Mouse (Mus musculus) limb, embryonic 15.5 days (tissue): ENCODE measurements at regions not wholly inside any gene's neighbourhood (a gene's known extent, or its start where the extent isn't known, plus 50 kb on each side); places are given as distances from the start of the nearest gene placed in this dataset.

Experiments
- ATAC-seq: fragments of 200-750 bp; cut with Nextera tagmentation; 2 replicates; pipeline ENCODE4 v1.8.0; 2017; ENCODE audit warnings: low read depth, moderate TSS enrichment; ENCODE audit not compliant: insufficient number of reproducible peaks, low FRiP score, low TSS enrichment
- H3K27ac ChIP-seq: fragments of 300-500 bp; sonication (generic); 2 replicates; pipeline ENCODE4 v1.5.1; 2015; ENCODE audit warnings: moderate library complexity, mild to moderate bottlenecking, inconsistent platforms
- H3K27me3 ChIP-seq: fragments of 300-500 bp; sonication (generic); 2 replicates; pipeline ENCODE4 v1.6.1; 2015; ENCODE audit warnings: inconsistent platforms
- H3K36me3 ChIP-seq: fragments of 300-500 bp; sonication (generic); 2 replicates; pipeline ENCODE4 v1.6.1; 2015; ENCODE audit warnings: inconsistent platforms
- H3K4me1 ChIP-seq: fragments of 300-500 bp; sonication (generic); 2 replicates; pipeline ENCODE4 v1.6.1; 2015; ENCODE audit warnings: inconsistent platforms
- H3K4me2 ChIP-seq: fragments of 300-500 bp; sonication (generic); 2 replicates; pipeline ENCODE4 v1.6.1; 2015; ENCODE audit warnings: mild to moderate bottlenecking, inconsistent platforms
- H3K4me3 ChIP-seq: fragments of 300-500 bp; sonication (generic); 2 replicates; pipeline ENCODE4 v1.5.1; 2015; ENCODE audit warnings: mild to moderate bottlenecking, inconsistent platforms
- H3K9ac ChIP-seq: fragments of 300-500 bp; sonication (generic); 2 replicates; pipeline ENCODE4 v1.6.1; 2015; ENCODE audit warnings: inconsistent platforms
- H3K9me3 ChIP-seq: fragments of 300-500 bp; sonication (generic); 2 replicates; pipeline ENCODE4 v1.6.1; 2016; ENCODE audit warnings: inconsistent platforms
- WGBS: fragments of 180-500 bp; shearing (Covaris S2); methylation state at CpG from one replicate; pipeline ENCODE4 v1.1.7; 2015; 5-methylcytosine and 5-hydroxymethylcytosine counted together

- ATAC-seq, result no peak
- Histone ChIP-seq H3K4me1 (peaks cover 6% of the 10 kb centered on the region; the same call in 1 of the 2 replicates), H3K27ac (no peak overlapping the region), H3K27me3 (no peaks in the 10 kb centered on the region), H3K4me2 (no peak overlapping the region), H3K36me3 (no peaks in the 10 kb centered on the region), H3K4me3 (no peak overlapping the region), H3K9ac (no peak overlapping the region), H3K9me3 (no peaks in the 10 kb centered on the region)
- WGBS, result 67% methylated on average over 3 of the region's 3 CpGs
Observed at GRCm38 (mm10) chr1:151105251-151105650, 77.1 kb upstream of the Gm47985 start.

DNA sequence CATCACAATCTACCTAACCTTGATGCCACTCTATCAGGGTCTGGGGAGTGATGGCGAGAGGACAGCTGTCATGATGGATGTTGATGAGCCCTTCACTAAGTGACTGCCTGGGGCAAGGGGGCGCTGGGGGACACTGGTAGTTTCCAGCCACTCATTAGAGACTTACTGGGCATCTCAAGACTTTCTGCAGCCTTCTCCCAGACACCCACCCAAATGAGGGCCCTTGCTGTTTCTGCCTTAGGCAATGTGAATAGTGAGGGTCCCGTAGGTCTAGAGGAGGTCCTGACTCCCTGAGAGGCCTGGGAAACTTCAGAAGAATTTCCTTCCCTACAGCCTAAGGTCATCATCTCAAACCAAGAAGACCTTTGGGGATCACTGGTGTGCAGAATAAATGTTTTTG lies 74.9 kb upstream of the Gm47985 start:
- H3K4me1 ChIP-seq, result peaks cover 6% of the 10 kb centered on the region; the same call in 1 of the 2 replicates
- no peak overlapping the region for H3K4me3 ChIP-seq
- no peak overlapping the region for H3K9ac ChIP-seq
- H3K36me3 ChIP-seq, result no peaks in the 10 kb centered on the region
- H3K4me2 ChIP-seq, result no peak overlapping the region
- no peak overlapping the region for H3K27ac ChIP-seq
- no peaks in the 10 kb centered on the region for H3K27me3 ChIP-seq
- H3K9me3 ChIP-seq, result no peaks in the 10 kb centered on the region
- 63% methylated on average over 3 of the region's 3 CpGs for WGBS
- no peak for ATAC-seq

DNA sequence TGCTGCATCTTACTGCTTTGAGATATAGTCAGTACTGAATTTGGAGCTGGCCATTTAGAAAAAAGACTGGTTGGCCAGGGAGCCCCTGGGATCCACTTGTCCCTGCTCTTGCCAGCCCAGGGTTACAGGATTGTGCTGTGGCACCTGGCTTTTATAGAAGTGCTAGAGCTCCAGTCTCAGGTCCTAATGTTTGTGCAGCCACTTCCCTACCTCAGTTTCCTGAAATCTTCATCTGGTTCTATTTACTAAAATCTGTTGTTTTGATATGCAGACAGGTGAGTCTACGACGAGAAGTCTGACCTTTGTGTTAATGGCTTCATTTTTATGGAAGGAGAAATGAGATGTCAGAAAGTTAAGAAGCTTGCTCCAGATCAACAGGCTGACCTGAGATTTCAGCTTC lies 73.0 kb upstream of the Gm47985 start:
- no peaks in the 10 kb centered on the region for H3K27me3 ChIP-seq
- no peak overlapping the region for H3K27ac ChIP-seq
- no peaks in the 10 kb centered on the region for H3K9me3 ChIP-seq
- H3K4me1 ChIP-seq, result peaks cover 3% of the 10 kb centered on the region; the same call in 1 of the 2 replicates
- ATAC-seq, result no peak
- H3K4me2 ChIP-seq, result no peak overlapping the region
- H3K36me3 ChIP-seq, result no peaks in the 10 kb centered on the region
- H3K9ac ChIP-seq, result no peak overlapping the region
- WGBS, result 61% methylated on average over 2 of the region's 2 CpGs
- H3K4me3 ChIP-seq, result no peak overlapping the region

DNA sequence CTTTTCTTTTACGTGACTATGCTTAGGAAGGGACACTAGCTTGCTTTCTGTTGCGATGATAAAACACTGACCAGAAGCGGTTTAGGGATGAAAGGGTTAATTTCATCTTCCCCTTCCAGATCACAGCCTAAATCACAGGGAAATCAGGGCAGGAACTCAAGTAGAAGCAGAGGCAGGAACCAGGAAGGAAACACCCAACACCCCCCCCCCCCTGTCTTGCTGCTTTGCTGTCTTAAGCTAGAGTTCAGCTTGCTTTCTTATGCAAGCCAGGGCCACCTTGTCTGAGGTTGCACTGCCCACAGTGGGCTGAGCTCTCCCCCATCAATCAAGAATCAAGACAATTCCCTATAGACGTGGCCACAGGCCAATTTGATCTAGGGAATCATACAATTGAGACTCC lies 71.9 kb upstream of the Gm47985 start:
- Histone ChIP-seq H3K4me2 (no peak overlapping the region), H3K4me1 (peaks cover 3% of the 10 kb centered on the region; the same call in 1 of the 2 replicates), H3K27ac (no peak overlapping the region), H3K4me3 (no peak overlapping the region), H3K36me3 (no peaks in the 10 kb centered on the region), H3K27me3 (no peaks in the 10 kb centered on the region), H3K9ac (no peak overlapping the region), H3K9me3 (no peaks in the 10 kb centered on the region)
- 66% methylated on average over 4 of the region's 4 CpGs for WGBS
- ATAC-seq, result no peak

GRCm38 (mm10) chr1:151111683-151112082 lies 70.7 kb upstream of the Gm47985 start:
- ATAC-seq, result no peak
- 58% methylated on average over 6 of the region's 6 CpGs for WGBS
- Histone ChIP-seq H3K4me2 (no peak overlapping the region), H3K27me3 (no peaks in the 10 kb centered on the region), H3K4me1 (peaks cover 3% of the 10 kb centered on the region; the same call in 1 of the 2 replicates), H3K9ac (no peak overlapping the region), H3K36me3 (no peaks in the 10 kb centered on the region), H3K4me3 (no peak overlapping the region), H3K9me3 (no peaks in the 10 kb centered on the region), H3K27ac (no peak overlapping the region)

- no peak overlapping the region for H3K4me2 ChIP-seq
- WGBS, result 13% methylated on average over 2 of the region's 2 CpGs
Observed at GRCm38 (mm10) chr1:151112390-151112789, 69.9 kb upstream of the Gm47985 start.

GRCm38 (mm10) chr1:151113199-151113598 lies 69.1 kb upstream of the Gm47985 start:
- no peaks in the 10 kb centered on the region for H3K27me3 ChIP-seq
- no peak overlapping the region for H3K4me2 ChIP-seq
- H3K4me3 ChIP-seq, result no peak overlapping the region
- no peaks in the 10 kb centered on the region for H3K36me3 ChIP-seq
- no peak for ATAC-seq
- WGBS, result 52% methylated on average over 2 of the region's 2 CpGs
- no peak overlapping the region for H3K27ac ChIP-seq
- H3K9me3 ChIP-seq, result no peaks in the 10 kb centered on the region
- no peak overlapping the region for H3K9ac ChIP-seq
- peaks cover 3% of the 10 kb centered on the region; the same call in 1 of the 2 replicates for H3K4me1 ChIP-seq

More at GRCm38 (mm10) chr1:151112390-151112789, 69.9 kb upstream of the Gm47985 start:
- Histone ChIP-seq H3K27ac (no peak overlapping the region), H3K27me3 (no peaks in the 10 kb centered on the region), H3K4me3 (no peak overlapping the region), H3K9ac (no peak overlapping the region), H3K9me3 (no peaks in the 10 kb centered on the region), H3K36me3 (no peaks in the 10 kb centered on the region), H3K4me1 (peaks cover 3% of the 10 kb centered on the region; the same call in 1 of the 2 replicates)
- no peak for ATAC-seq

DNA sequence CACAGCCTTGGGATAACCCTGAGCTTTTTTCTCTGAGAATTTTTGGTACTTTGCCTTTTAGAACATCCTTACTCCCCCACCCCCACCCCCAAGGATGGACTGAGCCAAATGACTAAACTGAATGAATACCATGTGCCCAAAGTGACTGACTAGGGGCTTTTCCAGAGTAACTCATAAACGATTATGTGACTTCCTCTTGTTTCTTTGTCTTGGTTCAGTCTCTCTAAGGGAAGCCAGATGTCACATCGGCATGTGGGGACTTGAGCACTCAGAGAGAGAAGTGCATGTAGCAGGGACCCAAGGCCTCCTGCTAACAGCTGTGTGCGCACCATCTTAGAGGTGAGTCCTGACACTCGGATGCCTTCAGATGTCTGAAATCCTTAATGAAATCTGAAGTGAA lies 63.8 kb upstream of the Gm47985 start:
- ATAC-seq, result no peak
- H3K27ac ChIP-seq, result no peak overlapping the region
- WGBS, result 21% methylated on average over 4 of the region's 4 CpGs
- H3K36me3 ChIP-seq, result no peaks in the 10 kb centered on the region
- no peaks in the 10 kb centered on the region for H3K4me1 ChIP-seq
- H3K27me3 ChIP-seq, result no peaks in the 10 kb centered on the region
- no peak overlapping the region for H3K9ac ChIP-seq
- no peak overlapping the region for H3K4me2 ChIP-seq
- no peak overlapping the region for H3K4me3 ChIP-seq
- H3K9me3 ChIP-seq, result no peaks in the 10 kb centered on the region

DNA sequence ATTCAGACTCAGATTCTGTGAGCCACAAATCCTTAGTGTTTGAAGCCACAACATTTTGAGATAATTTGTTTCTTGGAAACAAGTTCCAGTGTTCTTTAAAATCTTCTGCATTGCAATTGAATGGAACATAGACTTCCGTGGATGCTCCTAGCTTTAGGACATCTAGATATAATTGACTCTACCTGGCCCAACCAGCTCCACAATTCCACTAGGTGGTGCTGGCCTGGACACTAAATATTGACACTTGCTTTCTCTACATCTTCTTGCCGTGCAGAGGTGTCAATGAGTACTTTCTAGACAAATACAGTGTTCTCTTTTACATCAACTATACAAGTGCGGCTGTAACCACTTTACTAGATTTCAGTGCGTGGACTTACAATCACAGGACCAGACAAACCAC lies 63.4 kb upstream of the Gm47985 start:
- Histone ChIP-seq H3K4me3 (no peak overlapping the region), H3K4me2 (no peak overlapping the region), H3K36me3 (no peaks in the 10 kb centered on the region), H3K9me3 (no peaks in the 10 kb centered on the region), H3K4me1 (no peaks in the 10 kb centered on the region), H3K9ac (no peak overlapping the region), H3K27me3 (no peaks in the 10 kb centered on the region), H3K27ac (no peak overlapping the region)
- no peak for ATAC-seq
- 75% methylated on average over 4 of the region's 4 CpGs for WGBS

- no peak overlapping the region for H3K4me2 ChIP-seq
- no peaks in the 10 kb centered on the region for H3K27me3 ChIP-seq
- no peak overlapping the region for H3K4me3 ChIP-seq
- H3K4me1 ChIP-seq, result no peaks in the 10 kb centered on the region
- no peak overlapping the region for H3K9ac ChIP-seq
- no peak for ATAC-seq
- 75% methylated on average over 7 of the region's 7 CpGs for WGBS
- H3K27ac ChIP-seq, result no peak overlapping the region
- no peaks in the 10 kb centered on the region for H3K9me3 ChIP-seq
- H3K36me3 ChIP-seq, result no peaks in the 10 kb centered on the region
Observed at GRCm38 (mm10) chr1:151119566-151119965, 62.8 kb upstream of the Gm47985 start.

DNA sequence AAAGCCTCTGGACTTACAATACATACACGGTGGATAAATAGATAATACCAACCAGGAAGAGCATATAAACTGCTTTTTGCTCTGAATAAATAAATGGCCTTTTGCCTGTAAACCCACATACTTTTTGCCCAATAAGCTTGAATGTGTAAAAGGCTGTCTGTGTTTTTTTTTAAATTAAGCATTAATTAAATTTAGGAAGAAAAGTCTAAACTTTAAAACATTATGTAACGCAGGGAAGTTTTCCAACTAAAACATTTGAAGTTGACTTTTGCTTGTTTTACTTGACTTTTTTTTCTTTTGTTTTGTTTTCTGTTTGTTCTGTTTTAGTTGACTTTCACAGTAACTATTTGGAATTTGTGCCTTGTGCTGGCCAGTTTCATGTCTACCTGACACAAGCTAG lies 60.7 kb upstream of the Gm47985 start:
- H3K27ac ChIP-seq, result no peak overlapping the region
- H3K36me3 ChIP-seq, result no peaks in the 10 kb centered on the region
- H3K4me1 ChIP-seq, result no peaks in the 10 kb centered on the region
- 95% methylated on average over 2 of the region's 2 CpGs for WGBS
- no peak overlapping the region for H3K4me2 ChIP-seq
- H3K27me3 ChIP-seq, result no peaks in the 10 kb centered on the region
- ATAC-seq, result no peak
- H3K9ac ChIP-seq, result no peak overlapping the region
- no peak overlapping the region for H3K4me3 ChIP-seq
- no peaks in the 10 kb centered on the region for H3K9me3 ChIP-seq

DNA sequence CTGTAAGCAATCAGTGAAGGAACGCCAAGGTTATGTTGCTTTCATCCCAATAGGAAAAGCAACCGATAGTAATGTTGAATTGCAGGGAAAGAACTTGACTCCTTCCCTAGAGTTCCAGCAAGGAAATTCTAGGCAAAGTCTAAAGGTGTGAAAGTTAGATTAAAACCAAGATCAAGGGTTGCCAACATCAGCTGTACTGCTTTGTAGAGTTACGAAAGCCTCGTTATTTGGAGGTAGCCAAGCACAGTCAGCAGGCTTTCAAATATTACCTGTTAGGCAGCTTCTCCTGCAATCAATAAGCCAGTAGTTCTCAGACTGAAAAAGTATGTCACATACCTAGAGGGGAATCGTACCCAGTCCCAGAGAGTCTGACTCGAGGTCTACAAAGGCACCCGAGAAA lies 58.4 kb upstream of the Gm47985 start:
- Histone ChIP-seq H3K9me3 (no peaks in the 10 kb centered on the region), H3K4me2 (no peak overlapping the region), H3K36me3 (no peaks in the 10 kb centered on the region), H3K27ac (no peak overlapping the region), H3K4me1 (no peaks in the 10 kb centered on the region), H3K9ac (no peak overlapping the region), H3K4me3 (no peak overlapping the region), H3K27me3 (no peaks in the 10 kb centered on the region)
- ATAC-seq, result no peak
- 79% methylated on average over 7 of the region's 7 CpGs for WGBS

GRCm38 (mm10) chr1:151125028-151125659 lies 57.2 kb upstream of the Gm47985 start:
- no peaks in the 10 kb centered on the region for H3K4me1 ChIP-seq

More at GRCm38 (mm10) chr1:151125028-151125659, 57.2 kb upstream of the Gm47985 start:
- H3K4me3 ChIP-seq, result no peak overlapping the region
- H3K27ac ChIP-seq, result no peak overlapping the region; the same call in 1 of the 2 replicates
- H3K36me3 ChIP-seq, result no peaks in the 10 kb centered on the region
- no peak overlapping the region for H3K4me2 ChIP-seq
- WGBS, result 69% methylated on average over 9 of the region's 9 CpGs
- no peak for ATAC-seq
- no peaks in the 10 kb centered on the region for H3K27me3 ChIP-seq
- H3K9ac ChIP-seq, result no peak overlapping the region
- H3K9me3 ChIP-seq, result no peaks in the 10 kb centered on the region
